Mouse (Mus musculus) neural tube, postnatal 0 days (tissue): Measurements from ENCODE around the gene Map3k10. TPM values are rescaled to one million over a fixed set of nuclear protein-coding genes. Genes with fewer than 3 reads are reported as not detected.

Experiments
- polyA plus RNA-seq: library from polyadenylated mRNA; unstranded; fragments of >200 nt; fragmentation: Nextera tagmentation; extraction: Ambion mirVana; gene quantifications from 2 replicates; pipeline ENCODE4 v1.2.1, GENCODE M21; 2015

Map3k10 gene
- 27.5 and 30.3 TPM in 2 replicates for polyA plus RNA-seq

DNA sequence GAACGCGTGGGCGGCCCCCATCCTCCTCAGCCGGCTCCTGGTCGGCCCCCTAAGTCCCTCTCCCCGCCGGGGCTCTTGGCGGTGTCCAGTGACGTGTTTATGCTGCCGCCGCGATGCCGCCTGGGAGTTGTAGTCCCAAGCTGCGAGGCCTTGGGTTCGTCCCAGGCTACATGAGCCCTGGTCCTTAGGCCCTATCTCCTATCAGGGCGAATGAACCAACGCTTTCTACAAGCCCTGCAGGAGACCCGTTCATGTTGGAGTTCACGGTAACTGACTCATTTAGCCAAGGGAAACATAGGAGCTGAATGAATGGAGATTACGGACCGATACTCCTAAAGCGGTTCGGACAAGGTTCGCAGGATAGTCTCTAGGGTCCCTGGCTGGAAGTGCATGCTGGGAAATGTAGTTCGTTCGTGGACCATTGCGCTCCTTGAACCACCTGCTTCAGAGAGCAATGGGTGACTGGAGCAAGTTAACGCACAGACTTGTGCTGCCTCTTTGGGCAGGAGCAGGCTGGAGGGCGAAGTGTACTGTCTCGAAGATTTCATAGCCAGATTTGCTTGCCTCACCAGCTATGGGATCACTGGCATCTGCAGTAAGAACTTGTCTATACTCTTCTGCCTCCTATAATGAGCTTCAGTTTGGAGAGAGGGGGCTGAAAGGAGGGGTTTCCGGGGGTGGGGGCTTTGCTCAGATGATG, at the start of gene Map3k10:
Gene Map3k10 (minus strand): TSS at position 77 of the 700 bp plus-strand sequence.

DNA sequence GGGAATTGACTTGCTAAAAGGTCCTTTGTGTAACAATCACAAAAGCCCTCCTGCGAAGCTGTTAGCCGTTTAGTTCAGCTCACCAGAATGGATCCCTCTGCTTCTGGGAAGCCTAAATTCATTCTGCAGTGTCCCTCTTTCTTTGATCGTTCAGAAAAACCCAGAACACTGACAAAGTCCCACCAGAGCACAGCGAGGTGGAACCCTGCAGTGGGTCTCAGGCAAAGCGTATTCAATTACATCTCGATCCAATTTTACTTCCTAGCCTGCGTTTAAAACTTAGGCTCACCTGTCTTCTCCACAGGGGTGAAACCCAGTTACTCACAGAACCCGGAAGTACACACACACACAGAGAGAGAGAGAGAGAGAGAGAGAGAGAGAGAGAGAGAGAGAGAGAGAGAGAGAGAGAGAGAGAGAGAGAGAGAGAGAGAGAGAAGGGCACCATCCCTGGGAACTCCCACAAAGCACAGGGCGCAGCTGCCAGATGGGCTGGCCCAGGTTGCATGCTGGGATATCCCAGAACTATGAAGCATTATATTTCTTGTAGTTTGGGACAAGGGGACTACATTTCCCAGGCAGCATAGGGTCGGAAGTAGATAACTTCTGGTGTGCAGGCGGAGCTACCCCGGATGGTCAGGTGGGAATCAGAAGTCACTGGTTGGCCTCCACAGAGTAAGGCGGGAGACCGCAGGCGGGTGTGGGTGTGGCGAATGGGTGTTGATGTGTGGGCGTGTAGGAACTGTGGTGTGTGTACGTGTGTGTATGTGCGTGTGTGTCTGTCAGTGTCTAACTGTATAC, 14.6 kb upstream of the Map3k10 start, which contains the start of gene Zfp607b:
Gene Zfp607b (plus strand): TSS at position 526 of the 798 bp plus-strand sequence.

DNA sequence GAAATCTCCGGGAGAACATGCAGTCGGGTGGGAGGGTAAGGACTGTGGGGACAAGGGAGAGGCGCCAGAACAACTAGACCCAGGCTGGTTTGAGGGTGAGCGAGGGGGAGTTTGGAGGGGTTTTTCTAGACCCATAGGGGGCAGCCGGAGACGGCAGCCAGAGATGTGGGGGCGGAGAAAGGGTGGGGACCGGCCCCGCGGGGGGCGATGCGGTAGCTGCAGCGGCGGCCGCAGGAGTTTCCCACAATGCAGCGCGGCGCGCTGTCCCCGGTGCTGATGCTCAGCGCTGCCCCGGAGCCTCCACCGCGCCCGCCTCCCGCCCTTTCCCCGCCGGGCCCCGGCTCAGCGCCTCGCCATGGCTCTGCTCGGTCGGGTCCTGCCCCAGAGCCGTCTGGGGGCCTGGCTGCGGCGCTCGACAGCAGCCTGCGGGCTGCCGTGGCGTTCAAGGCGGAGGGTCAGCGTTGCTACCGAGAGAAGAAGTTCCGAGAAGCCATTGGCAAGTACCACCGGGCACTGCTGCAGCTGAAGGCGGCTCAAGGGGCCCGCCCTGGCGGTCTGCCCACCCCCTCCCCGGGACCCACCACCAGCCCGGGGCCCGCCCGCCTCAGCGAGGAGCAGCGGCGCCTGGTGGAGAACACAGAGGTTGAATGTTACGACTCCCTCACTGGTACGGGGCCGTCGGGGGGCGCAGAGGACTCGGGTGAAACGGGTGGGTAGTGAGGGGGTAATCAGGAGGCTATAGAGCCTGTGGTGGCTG, 20.5 kb downstream of the Map3k10 start, which contains the start of gene Ttc9b:
Gene Ttc9b (plus strand): TSS at position 235 of the 757 bp plus-strand sequence.

Other genes with a start within 250 kb of the Map3k10 start
- 4.6 and 4.8 TPM in 2 replicates for gene Sptbn4, start 226.9 kb downstream of the Map3k10 start, polyA plus RNA-seq
- 25.8 TPM in 2 replicates for gene Blvrb, start 226.6 kb downstream of the Map3k10 start, polyA plus RNA-seq
- gene Sertad3, start 200.8 kb downstream of the Map3k10 start, polyA plus RNA-seq: 7.0 and 7.1 TPM in 2 replicates
- 13.0 and 13.5 TPM in 2 replicates for gene Sertad1, start 187.7 kb downstream of the Map3k10 start, polyA plus RNA-seq
- 11.1 and 14.5 TPM in 2 replicates for gene Prx, start 175.3 kb downstream of the Map3k10 start, polyA plus RNA-seq
- gene Hipk4, start 151.3 kb downstream of the Map3k10 start, polyA plus RNA-seq: 3.5 and 3.6 TPM in 2 replicates
- 287 and 317 TPM in 2 replicates for gene Pld3, start 121.4 kb downstream of the Map3k10 start, polyA plus RNA-seq
- 27.1 and 27.5 TPM in 2 replicates for gene 2310022A10Rik, start 121.4 kb downstream of the Map3k10 start, polyA plus RNA-seq
- gene Akt2, start 83.0 kb downstream of the Map3k10 start, polyA plus RNA-seq: 46.8 and 47.0 TPM in 2 replicates
- gene Ttc9b, start 20.7 kb downstream of the Map3k10 start, polyA plus RNA-seq: 171 and 182 TPM in 2 replicates
- gene Zfp607b, start 14.7 kb upstream of the Map3k10 start, polyA plus RNA-seq: 9.3 and 9.7 TPM in 2 replicates
- gene Zfp60, start 56.8 kb upstream of the Map3k10 start, polyA plus RNA-seq: 44.0 and 44.3 TPM in 2 replicates
- 1.5 and 1.7 TPM in 2 replicates for gene Zfp626, start 132.6 kb upstream of the Map3k10 start, polyA plus RNA-seq
- 5.8 and 6.1 TPM in 2 replicates for gene Zfp59, start 164.0 kb upstream of the Map3k10 start, polyA plus RNA-seq
- gene Zfp607a, start 182.9 kb upstream of the Map3k10 start, polyA plus RNA-seq: 0.79 and 0.95 TPM in 2 replicates